Mouse (Mus musculus) CD4-positive, CD25-positive, alpha-beta regulatory T cell (primary cell): ENCODE data around the gene Myog. TPM values are rescaled to one million over a fixed set of nuclear protein-coding genes. Genes with fewer than 3 reads are reported as not detected.

ENCODE experiments used
- polyA plus RNA-seq: library from polyadenylated mRNA; unstranded; fragments of 100-300 nt; shearing (Covaris generic); gene quantifications from one replicate; pipeline ENCODE4 v1.2.1, GENCODE M21; 2017

Gene Myog
- polyA plus RNA-seq = not detected

DNA sequence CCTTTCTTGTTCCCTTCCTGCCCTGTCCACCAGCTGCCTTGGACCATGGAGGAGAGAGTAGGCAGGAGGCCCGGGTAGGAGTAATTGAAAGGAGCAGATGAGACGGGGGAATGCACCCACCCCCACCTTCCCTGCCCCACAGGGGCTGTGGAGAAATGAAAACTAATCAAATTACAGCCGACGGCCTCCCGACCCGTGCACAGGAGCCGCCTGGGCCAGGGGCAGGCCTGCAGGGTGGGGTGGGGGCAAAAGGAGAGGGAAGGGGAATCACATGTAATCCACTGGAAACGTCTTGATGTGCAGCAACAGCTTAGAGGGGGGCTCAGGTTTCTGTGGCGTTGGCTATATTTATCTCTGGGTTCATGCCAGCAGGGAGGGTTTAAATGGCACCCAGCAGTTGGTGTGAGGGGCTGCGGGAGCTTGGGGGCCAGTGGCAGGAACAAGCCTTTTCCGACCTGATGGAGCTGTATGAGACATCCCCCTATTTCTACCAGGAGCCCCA is at the start of gene Myog:
Gene Myog (plus strand): TSS at position 392 of the 502 bp plus-strand sequence.

DNA sequence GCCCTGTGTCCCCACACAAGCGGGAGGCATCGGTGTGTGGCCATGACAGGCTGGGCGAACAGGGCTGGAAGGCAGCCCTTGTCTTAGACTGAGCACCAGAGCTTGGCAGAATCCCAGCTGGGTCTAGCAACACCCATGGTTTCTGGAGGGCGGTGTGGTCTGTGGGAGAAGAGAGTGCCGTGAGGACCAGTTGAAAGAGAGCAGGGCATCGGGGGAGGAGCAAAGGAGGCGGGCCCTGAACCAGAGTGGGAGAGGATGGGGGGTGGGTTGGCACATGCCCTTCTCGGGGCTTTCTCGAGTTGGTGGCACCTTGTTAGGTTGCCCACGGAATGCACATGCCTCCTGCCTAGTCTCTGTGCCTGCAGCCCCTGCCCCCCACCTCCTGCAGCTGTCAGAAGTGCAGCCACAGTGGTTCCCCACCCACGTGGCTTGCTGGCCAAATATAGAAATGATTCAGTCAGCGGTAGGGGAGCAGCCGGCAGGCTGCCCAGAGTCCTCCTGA is 43.0 kb downstream of the Myog start, which contains the start of gene Ppfia4:
Gene Ppfia4 (minus strand): TSS at position 159 of the 502 bp plus-strand sequence.

Other genes with a start within 250 kb of the Myog start
- gene Btg2, start 210.9 kb upstream of the Myog start, polyA plus RNA-seq = 190 TPM
- gene Chit1, start 178.7 kb upstream of the Myog start, polyA plus RNA-seq = not detected
- gene Chil1, start 107.8 kb upstream of the Myog start, polyA plus RNA-seq = 0.38 TPM
- gene Mybph, start 96.5 kb upstream of the Myog start, polyA plus RNA-seq = 0.10 TPM
- not detected for gene Adora1, start 54.6 kb upstream of the Myog start, polyA plus RNA-seq
- 0.13 TPM for gene Ppfia4, start 42.9 kb downstream of the Myog start, polyA plus RNA-seq
- 64.3 TPM for gene Tmem183a, start 72.0 kb downstream of the Myog start, polyA plus RNA-seq
- gene 4933406M09Rik, start 96.0 kb downstream of the Myog start, polyA plus RNA-seq = not detected
- gene Cyb5r1, start 115.6 kb downstream of the Myog start, polyA plus RNA-seq = 27.7 TPM
- gene Adipor1, start 125.4 kb downstream of the Myog start, polyA plus RNA-seq = 82.3 TPM
- gene Klhl12, start 165.5 kb downstream of the Myog start, polyA plus RNA-seq = 21.6 TPM
- gene Rabif, start 204.7 kb downstream of the Myog start, polyA plus RNA-seq = 42.0 TPM